Mouse (Mus musculus): ENCODE measurements around the gene 4930513O06Rik. TPM values are rescaled to one million over a fixed set of nuclear protein-coding genes. Genes with fewer than 3 reads are reported as not detected.

Gene 4930513O06Rik
- not detected in 2 replicates for polyA plus RNA-seq (2015; fragmentation: Nextera tagmentation; extraction: Ambion mirVana)

DNA sequence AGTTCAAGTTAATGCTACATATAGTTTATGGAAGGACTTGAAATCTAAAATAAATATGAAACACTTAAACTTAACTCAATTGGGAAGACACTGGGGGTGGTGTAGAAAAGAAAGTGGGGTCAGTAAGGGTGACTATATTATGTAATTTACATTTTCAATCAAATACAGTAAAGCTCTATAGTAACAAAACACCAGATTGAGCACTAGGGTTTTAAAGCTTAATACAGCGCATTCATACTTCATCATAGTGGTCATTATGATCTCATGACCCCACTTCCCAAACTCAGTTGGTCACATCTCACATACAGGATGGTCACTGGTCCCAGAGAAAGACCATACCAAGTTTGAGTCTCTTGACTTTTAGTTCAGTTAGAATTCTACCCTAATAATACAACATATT is at the start of gene 4930513O06Rik:
4930513O06Rik (plus strand) TSS at position 301 of the 400 bp plus-strand sequence.
- Histone ChIP-seq H3K4me3 (ENCODE audit: low read length) (no peak within 1 kb of the TSS), H3K4me1 (ENCODE audit: control insufficient read depth, insufficient read depth, low read length) (no peaks in the 10 kb centered on the region), H3K27ac (ENCODE audit: low read length) (no peak within 1 kb of the TSS), H3K36me3 (ENCODE audit: control insufficient read depth, insufficient read depth) (no peaks in the 10 kb centered on the region), H3K9me3 (replicated peaks; ENCODE audit: control insufficient read depth, low read length) (no peaks in the 10 kb centered on the region), H3K4me2 (ENCODE audit: low read depth, low read length) (no peak within 1 kb of the TSS), H3K27me3 (ENCODE audit: control insufficient read depth, insufficient read depth, low read length) (no peaks in the 10 kb centered on the region), H3K9ac (ENCODE audit: low read length) (no peak within 1 kb of the TSS)
- WGBS = 95% methylated on average over 1 of the region's 1 CpGs
- ATAC-seq (replicated peaks; ENCODE audit: extremely low read depth, insufficient read depth, low FRiP score) = no peak

DNA sequence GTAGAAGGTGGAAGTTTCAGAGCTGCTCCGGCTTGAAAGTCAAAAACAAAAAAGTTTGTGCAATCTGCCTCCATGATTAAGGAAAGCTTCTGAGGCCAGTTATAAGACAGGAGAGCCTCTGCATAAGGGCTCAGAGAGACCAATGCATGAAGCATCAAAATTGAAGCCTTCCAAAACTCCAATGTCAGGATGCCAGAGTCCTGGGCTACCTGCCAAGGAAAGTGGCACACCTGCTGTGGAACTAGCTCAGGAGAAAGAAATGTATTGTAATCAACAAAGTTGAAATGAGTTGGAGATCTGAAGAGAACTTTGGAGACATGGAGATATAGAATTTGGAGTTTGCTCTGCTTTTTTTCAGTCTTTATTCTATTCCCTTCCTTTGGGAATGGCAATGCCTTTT is 48.4 kb upstream of the 4930513O06Rik start:
- H3K4me1 ChIP-seq (ENCODE audit: control insufficient read depth, insufficient read depth, low read length) = no peaks in the 10 kb centered on the region
- H3K27ac ChIP-seq (ENCODE audit: low read length) = no peak overlapping the region
- no peaks in the 10 kb centered on the region for H3K27me3 ChIP-seq (ENCODE audit: control insufficient read depth, insufficient read depth, low read length)
- no peak overlapping the region for H3K9ac ChIP-seq (ENCODE audit: low read length)
- H3K4me3 ChIP-seq (ENCODE audit: low read length) = no peak overlapping the region
- WGBS = 95% methylated on average over 1 of the region's 1 CpGs
- no peaks in the 10 kb centered on the region for H3K9me3 ChIP-seq (replicated peaks; ENCODE audit: control insufficient read depth, low read length)
- no peak for ATAC-seq (replicated peaks; ENCODE audit: extremely low read depth, insufficient read depth, low FRiP score)
- no peaks in the 10 kb centered on the region for H3K36me3 ChIP-seq (ENCODE audit: control insufficient read depth, insufficient read depth)
- H3K4me2 ChIP-seq (ENCODE audit: low read depth, low read length) = no peak overlapping the region

DNA sequence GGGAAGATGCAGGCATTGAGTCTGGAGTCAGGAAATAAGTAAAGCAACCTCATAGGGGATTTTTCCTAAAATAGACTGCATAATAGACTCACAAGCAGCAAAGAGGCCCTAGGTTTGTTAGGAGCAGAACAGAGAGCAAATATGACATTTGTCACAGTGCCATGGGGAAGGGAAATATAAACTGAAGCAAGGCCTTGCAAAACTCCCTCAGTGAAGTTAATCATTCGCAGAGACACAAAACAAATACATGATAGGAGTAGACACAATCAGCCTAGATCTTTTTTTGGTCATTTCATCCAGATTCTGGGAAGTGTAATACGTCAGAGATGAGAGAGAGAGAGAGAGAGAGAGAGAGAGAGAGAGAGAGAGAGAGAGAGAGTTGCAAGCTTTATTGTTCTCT is 46.7 kb upstream of the 4930513O06Rik start:
- ATAC-seq (replicated peaks; ENCODE audit: extremely low read depth, insufficient read depth, low FRiP score) = no peak
- no peaks in the 10 kb centered on the region for H3K36me3 ChIP-seq (ENCODE audit: control insufficient read depth, insufficient read depth)
- H3K9me3 ChIP-seq (replicated peaks; ENCODE audit: control insufficient read depth, low read length) = no peaks in the 10 kb centered on the region
- H3K9ac ChIP-seq (ENCODE audit: low read length) = no peak overlapping the region
- 58% methylated on average over 2 of the region's 2 CpGs for WGBS
- H3K4me3 ChIP-seq (ENCODE audit: low read length) = no peak overlapping the region
- H3K27ac ChIP-seq (ENCODE audit: low read length) = no peak overlapping the region
- H3K4me1 ChIP-seq (ENCODE audit: control insufficient read depth, insufficient read depth, low read length) = no peaks in the 10 kb centered on the region
- no peak overlapping the region for H3K4me2 ChIP-seq (ENCODE audit: low read depth, low read length)
- no peaks in the 10 kb centered on the region for H3K27me3 ChIP-seq (ENCODE audit: control insufficient read depth, insufficient read depth, low read length)

DNA sequence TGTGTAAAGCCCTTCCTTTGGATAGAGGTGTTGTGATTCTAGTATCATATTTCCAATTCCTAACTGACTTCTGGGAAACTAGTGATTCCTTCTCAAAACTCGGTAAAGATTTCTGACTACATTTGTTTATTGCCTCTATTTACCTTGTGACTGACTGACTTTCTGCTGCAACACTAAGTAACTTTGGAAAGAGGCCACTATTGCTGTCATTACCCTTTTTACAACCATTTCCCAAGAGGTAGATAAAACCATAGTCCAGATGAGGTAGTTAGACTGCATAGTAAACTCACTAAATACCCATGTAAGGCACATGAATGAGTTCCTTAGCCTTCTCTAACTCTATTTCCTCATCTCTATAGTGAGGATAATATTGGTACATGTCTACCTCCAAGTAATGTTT is 44.9 kb upstream of the 4930513O06Rik start:
- ATAC-seq (replicated peaks; ENCODE audit: extremely low read depth, insufficient read depth, low FRiP score) = no peak
- no peak overlapping the region for H3K9ac ChIP-seq (ENCODE audit: low read length)
- no peak overlapping the region for H3K4me3 ChIP-seq (ENCODE audit: low read length)
- no peaks in the 10 kb centered on the region for H3K36me3 ChIP-seq (ENCODE audit: control insufficient read depth, insufficient read depth)
- WGBS = 67% methylated on average over 1 of the region's 1 CpGs
- H3K9me3 ChIP-seq (replicated peaks; ENCODE audit: control insufficient read depth, low read length) = no peaks in the 10 kb centered on the region
- no peaks in the 10 kb centered on the region for H3K4me1 ChIP-seq (ENCODE audit: control insufficient read depth, insufficient read depth, low read length)
- H3K27me3 ChIP-seq (ENCODE audit: control insufficient read depth, insufficient read depth, low read length) = no peaks in the 10 kb centered on the region
- H3K27ac ChIP-seq (ENCODE audit: low read length) = no peak overlapping the region
- H3K4me2 ChIP-seq (ENCODE audit: low read depth, low read length) = no peak overlapping the region

DNA sequence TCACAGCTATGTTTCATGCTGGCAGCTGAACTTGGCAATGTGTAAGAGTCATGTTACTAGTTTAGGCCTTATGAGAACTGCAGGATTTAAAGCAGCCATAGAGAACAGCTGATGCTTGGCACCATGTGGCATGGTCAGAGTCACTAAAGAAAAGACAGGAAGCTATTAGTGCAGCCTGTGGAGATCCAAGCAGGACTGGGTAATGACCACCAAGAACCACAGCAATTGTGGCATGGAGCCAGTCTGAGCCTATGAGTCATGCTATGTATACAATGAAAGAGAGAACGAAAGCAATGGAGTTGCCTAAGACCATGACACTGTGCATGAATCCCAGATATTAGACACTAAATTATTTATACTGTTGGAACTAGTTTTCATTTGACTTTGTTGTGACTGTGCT is 34.1 kb upstream of the 4930513O06Rik start:
- Histone ChIP-seq H3K4me3 (ENCODE audit: low read length) (no peak overlapping the region), H3K27ac (ENCODE audit: low read length) (no peak overlapping the region), H3K9me3 (replicated peaks; ENCODE audit: control insufficient read depth, low read length) (no peaks in the 10 kb centered on the region), H3K4me2 (ENCODE audit: low read depth, low read length) (no peak overlapping the region), H3K9ac (ENCODE audit: low read length) (no peak overlapping the region), H3K36me3 (ENCODE audit: control insufficient read depth, insufficient read depth) (no peaks in the 10 kb centered on the region), H3K27me3 (ENCODE audit: control insufficient read depth, insufficient read depth, low read length) (no peaks in the 10 kb centered on the region), H3K4me1 (ENCODE audit: control insufficient read depth, insufficient read depth, low read length) (no peaks in the 10 kb centered on the region)
- ATAC-seq (replicated peaks; ENCODE audit: extremely low read depth, insufficient read depth, low FRiP score) = no peak
- 52% methylated on average over 1 of the region's 1 CpGs for WGBS

DNA sequence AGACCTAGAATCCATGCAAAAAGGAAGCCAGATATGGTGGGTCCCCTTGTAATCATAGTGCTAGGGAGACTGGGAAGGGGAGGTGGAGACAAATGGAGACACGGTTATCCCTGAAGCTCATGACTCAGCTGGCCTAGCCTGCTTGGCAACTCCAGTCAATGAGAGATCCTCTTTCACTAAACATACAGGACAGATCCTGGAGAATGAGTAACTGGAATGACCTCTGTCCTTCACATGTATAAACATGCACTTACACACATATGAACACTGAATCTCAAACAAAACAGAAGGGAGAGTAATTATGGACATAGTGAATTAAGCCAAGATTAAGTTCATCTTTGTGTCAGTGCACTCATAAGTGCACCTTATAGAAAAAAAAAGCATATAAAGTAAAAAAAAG is 32.9 kb upstream of the 4930513O06Rik start:
- Histone ChIP-seq H3K27me3 (ENCODE audit: control insufficient read depth, insufficient read depth, low read length) (no peaks in the 10 kb centered on the region), H3K4me2 (ENCODE audit: low read depth, low read length) (no peak overlapping the region), H3K36me3 (ENCODE audit: control insufficient read depth, insufficient read depth) (no peaks in the 10 kb centered on the region), H3K9ac (ENCODE audit: low read length) (no peak overlapping the region), H3K4me3 (ENCODE audit: low read length) (no peak overlapping the region), H3K4me1 (ENCODE audit: control insufficient read depth, insufficient read depth, low read length) (no peaks in the 10 kb centered on the region), H3K9me3 (replicated peaks; ENCODE audit: control insufficient read depth, low read length) (no peaks in the 10 kb centered on the region), H3K27ac (ENCODE audit: low read length) (no peak overlapping the region)
- WGBS = 74% methylated on average over 1 of the region's 1 CpGs
- ATAC-seq (replicated peaks; ENCODE audit: extremely low read depth, insufficient read depth, low FRiP score) = no peak

DNA sequence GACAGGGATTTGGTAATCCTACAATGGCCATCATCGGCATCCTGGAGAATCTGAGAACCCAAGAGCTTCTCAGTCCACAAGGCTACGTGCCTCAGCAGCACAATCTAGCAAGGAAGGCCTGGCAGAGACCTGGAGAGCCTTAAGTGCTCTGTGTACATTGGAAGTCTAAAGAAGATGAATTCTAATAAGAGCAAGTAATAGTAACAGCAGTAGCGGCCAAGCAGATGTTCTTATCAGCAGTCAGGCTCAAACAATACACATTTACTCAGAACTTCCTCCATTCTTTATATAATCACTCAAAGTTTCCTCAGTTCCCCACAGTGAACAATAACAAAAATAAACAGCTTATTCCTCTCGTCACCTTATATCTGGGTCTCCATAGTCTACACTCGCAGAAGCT is 22.0 kb upstream of the 4930513O06Rik start:
- no peak for ATAC-seq (replicated peaks; ENCODE audit: extremely low read depth, insufficient read depth, low FRiP score)
- H3K4me1 ChIP-seq (ENCODE audit: control insufficient read depth, insufficient read depth, low read length) = no peaks in the 10 kb centered on the region
- H3K9me3 ChIP-seq (replicated peaks; ENCODE audit: control insufficient read depth, low read length) = no peaks in the 10 kb centered on the region
- H3K4me3 ChIP-seq (ENCODE audit: low read length) = no peak overlapping the region
- no peaks in the 10 kb centered on the region for H3K27me3 ChIP-seq (ENCODE audit: control insufficient read depth, insufficient read depth, low read length)
- H3K36me3 ChIP-seq (ENCODE audit: control insufficient read depth, insufficient read depth) = no peaks in the 10 kb centered on the region
- H3K9ac ChIP-seq (ENCODE audit: low read length) = no peak overlapping the region
- H3K4me2 ChIP-seq (ENCODE audit: low read depth, low read length) = no peak overlapping the region
- H3K27ac ChIP-seq (ENCODE audit: low read length) = no peak overlapping the region
- WGBS = 62% methylated on average over 5 of the region's 5 CpGs

DNA sequence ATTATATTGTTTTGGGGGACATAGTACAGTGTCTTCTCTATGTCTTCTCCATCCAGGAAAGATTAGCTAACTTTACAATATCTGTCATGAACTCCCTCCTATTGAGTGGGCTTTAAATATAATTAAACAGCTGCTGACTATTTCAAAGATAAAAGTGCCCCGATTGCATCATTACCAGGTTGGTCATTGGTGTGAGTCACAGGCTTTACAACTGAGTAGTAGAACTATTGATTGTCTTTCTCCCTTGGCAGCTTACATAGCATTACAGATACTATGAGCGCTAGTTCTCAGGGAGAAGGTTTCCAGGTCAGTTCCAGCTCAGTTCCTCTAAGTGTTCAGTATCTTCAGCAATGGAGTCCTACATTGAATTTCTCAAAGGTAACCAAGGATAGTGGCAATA is 7.5 kb upstream of the 4930513O06Rik start:
- WGBS = 84% methylated on average over 2 of the region's 2 CpGs
- no peak overlapping the region for H3K27ac ChIP-seq (ENCODE audit: low read length)
- H3K9ac ChIP-seq (ENCODE audit: low read length) = no peak overlapping the region
- no peaks in the 10 kb centered on the region for H3K27me3 ChIP-seq (ENCODE audit: control insufficient read depth, insufficient read depth, low read length)
- no peaks in the 10 kb centered on the region for H3K9me3 ChIP-seq (replicated peaks; ENCODE audit: control insufficient read depth, low read length)
- H3K4me1 ChIP-seq (ENCODE audit: control insufficient read depth, insufficient read depth, low read length) = no peaks in the 10 kb centered on the region
- no peak overlapping the region for H3K4me2 ChIP-seq (ENCODE audit: low read depth, low read length)
- no peak for ATAC-seq (replicated peaks; ENCODE audit: extremely low read depth, insufficient read depth, low FRiP score)
- no peaks in the 10 kb centered on the region for H3K36me3 ChIP-seq (ENCODE audit: control insufficient read depth, insufficient read depth)
- no peak overlapping the region for H3K4me3 ChIP-seq (ENCODE audit: low read length)

DNA sequence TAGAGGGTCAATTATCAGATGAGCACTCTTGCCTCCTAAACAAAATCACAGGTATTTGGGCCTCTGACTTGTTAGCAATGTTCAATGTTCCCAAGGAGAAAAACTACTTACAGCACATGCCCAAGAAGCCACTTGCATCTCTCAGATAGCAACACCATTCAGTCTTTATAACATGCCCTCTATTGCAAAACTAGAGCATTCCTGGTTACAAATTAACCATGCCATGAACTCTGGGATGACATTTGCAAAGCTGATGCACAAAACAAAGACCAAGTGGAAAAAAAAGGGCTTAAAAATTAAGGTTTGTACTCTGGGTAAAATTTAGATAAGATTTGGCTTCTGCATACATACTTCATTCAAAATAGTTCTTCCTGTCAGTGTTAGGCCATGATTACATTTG is 966 bp upstream of the 4930513O06Rik start, which contains the start of gene Serpina7:
Serpina7 (minus strand) TSS at position 160 of the 400 bp plus-strand sequence.
- no peaks in the 10 kb centered on the region for H3K4me1 ChIP-seq (ENCODE audit: control insufficient read depth, insufficient read depth, low read length)
- H3K27me3 ChIP-seq (ENCODE audit: control insufficient read depth, insufficient read depth, low read length) = no peaks in the 10 kb centered on the region
- H3K36me3 ChIP-seq (ENCODE audit: control insufficient read depth, insufficient read depth) = no peaks in the 10 kb centered on the region
- H3K4me2 ChIP-seq (ENCODE audit: low read depth, low read length) = no peak within 1 kb of the TSS
- no peaks in the 10 kb centered on the region for H3K9me3 ChIP-seq (replicated peaks; ENCODE audit: control insufficient read depth, low read length)
- H3K4me3 ChIP-seq (ENCODE audit: low read length) = no peak within 1 kb of the TSS
- ATAC-seq (replicated peaks; ENCODE audit: extremely low read depth, insufficient read depth, low FRiP score) = no peak
- H3K9ac ChIP-seq (ENCODE audit: low read length) = no peak within 1 kb of the TSS
- no peak within 1 kb of the TSS for H3K27ac ChIP-seq (ENCODE audit: low read length)

DNA sequence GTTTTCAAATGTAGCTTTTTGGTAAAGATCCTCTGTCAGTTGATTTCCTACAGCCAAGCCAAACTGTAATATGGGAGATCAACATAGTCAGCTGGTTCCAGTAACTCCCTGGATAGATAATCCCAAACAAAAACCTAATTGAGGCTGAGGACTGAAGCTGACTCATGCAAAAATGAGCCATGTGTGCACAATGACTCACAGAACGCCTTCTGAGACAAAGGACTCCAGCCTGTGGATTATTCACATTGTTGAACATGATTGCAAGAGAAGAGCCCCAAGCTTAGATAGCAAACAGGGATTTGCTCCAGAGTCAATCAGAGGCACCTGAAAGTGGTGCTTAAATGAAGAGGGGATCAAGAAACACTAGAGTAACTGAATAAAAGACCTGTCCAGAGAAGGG is 11.2 kb downstream of the 4930513O06Rik start:
- Histone ChIP-seq H3K9me3 (replicated peaks; ENCODE audit: control insufficient read depth, low read length) (no peaks in the 10 kb centered on the region), H3K4me2 (ENCODE audit: low read depth, low read length) (no peak overlapping the region), H3K27ac (ENCODE audit: low read length) (no peak overlapping the region), H3K4me1 (ENCODE audit: control insufficient read depth, insufficient read depth, low read length) (no peaks in the 10 kb centered on the region), H3K4me3 (ENCODE audit: low read length) (no peak overlapping the region), H3K27me3 (ENCODE audit: control insufficient read depth, insufficient read depth, low read length) (no peaks in the 10 kb centered on the region), H3K36me3 (ENCODE audit: control insufficient read depth, insufficient read depth) (no peaks in the 10 kb centered on the region), H3K9ac (ENCODE audit: low read length) (no peak overlapping the region)
- no peak for ATAC-seq (replicated peaks; ENCODE audit: extremely low read depth, insufficient read depth, low FRiP score)
- WGBS = 69% methylated on average over 1 of the region's 1 CpGs

Measured in heart, embryonic 16.5 days (tissue).